Mouse (Mus musculus): ENCODE results near the gene Lsm11. TPM values are rescaled to one million over a fixed set of nuclear protein-coding genes. Genes with fewer than 3 reads are reported as not detected.
A peak's percentile ranks its signal among the peaks of the same experiment; 100 is the strongest.

Lsm11 gene
- polyA plus RNA-seq, 1 experiment from 2014 or later = 1.7 TPM

GRCm38 (mm10) chr11:45918836-45919235 lies 25.9 kb downstream of the Lsm11 start:
- no peak overlapping the region for H3K27ac ChIP-seq (ENCODE audit: low read length)
- no peaks in the 10 kb centered on the region for H3K27me3 ChIP-seq (ENCODE audit: control insufficient read depth, insufficient read depth, low read depth, low read length)
- H3K9me3 ChIP-seq (replicated peaks; ENCODE audit: control insufficient read depth, low read length) = no peaks in the 10 kb centered on the region
- 60% methylated on average over 4 of the region's 4 CpGs for WGBS (ENCODE audit: insufficient replicate concordance)
- no peak overlapping the region for H3K4me2 ChIP-seq (ENCODE audit: low read depth, low read length)
- H3K9ac ChIP-seq (ENCODE audit: low read depth, low read length) = no peak overlapping the region
- no peaks in the 10 kb centered on the region for H3K36me3 ChIP-seq (ENCODE audit: control insufficient read depth, insufficient read depth)
- ATAC-seq (ENCODE audit: low read depth) = no peak
- H3K4me1 ChIP-seq (ENCODE audit: control insufficient read depth, low read depth, low read length) = no peaks in the 10 kb centered on the region; the same call in 1 of the 2 replicates
- H3K4me3 ChIP-seq (ENCODE audit: low read depth, low read length) = no peak overlapping the region

GRCm38 (mm10) chr11:45918018-45918417 lies 26.7 kb downstream of the Lsm11 start:
- Histone ChIP-seq H3K4me1 (ENCODE audit: control insufficient read depth, low read depth, low read length) (no peaks in the 10 kb centered on the region; the same call in 1 of the 2 replicates), H3K4me2 (ENCODE audit: low read depth, low read length) (no peak overlapping the region), H3K27me3 (ENCODE audit: control insufficient read depth, insufficient read depth, low read depth, low read length) (no peaks in the 10 kb centered on the region), H3K4me3 (ENCODE audit: low read depth, low read length) (no peak overlapping the region), H3K9me3 (replicated peaks; ENCODE audit: control insufficient read depth, low read length) (no peaks in the 10 kb centered on the region), H3K27ac (ENCODE audit: low read length) (no peak overlapping the region), H3K36me3 (ENCODE audit: control insufficient read depth, insufficient read depth) (no peaks in the 10 kb centered on the region), H3K9ac (ENCODE audit: low read depth, low read length) (no peak overlapping the region)
- no peak for ATAC-seq (ENCODE audit: low read depth)
- 70% methylated on average over 6 of the region's 6 CpGs for WGBS (ENCODE audit: insufficient replicate concordance)

DNA sequence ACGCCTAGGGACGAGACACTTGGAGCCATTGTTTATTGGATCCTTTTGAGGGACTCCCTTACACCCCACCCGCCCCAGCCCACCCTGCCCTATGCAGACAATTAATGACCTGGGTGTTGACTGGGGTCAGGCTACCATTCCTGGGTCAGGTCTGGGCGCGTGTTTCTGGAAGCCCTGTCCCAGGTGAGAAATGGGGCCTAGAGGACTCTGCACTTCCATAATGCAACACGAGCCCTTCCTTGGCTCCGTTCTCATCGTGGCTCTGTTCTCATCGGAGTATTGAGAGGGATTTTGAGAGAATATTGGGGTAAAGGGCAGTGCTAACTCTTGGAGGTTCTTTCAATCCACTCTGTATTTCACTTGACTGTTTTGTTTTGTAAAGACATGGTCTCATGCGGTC lies 28.5 kb downstream of the Lsm11 start:
- peaks cover 7% of the 10 kb centered on the region for H3K36me3 ChIP-seq (ENCODE audit: control insufficient read depth, insufficient read depth)
- no peak for ATAC-seq (ENCODE audit: low read depth)
- H3K27me3 ChIP-seq (ENCODE audit: control insufficient read depth, insufficient read depth, low read depth, low read length) = no peaks in the 10 kb centered on the region
- H3K4me2 ChIP-seq (ENCODE audit: low read depth, low read length) = no peak overlapping the region
- H3K9ac ChIP-seq (ENCODE audit: low read depth, low read length) = no peak overlapping the region
- no peaks in the 10 kb centered on the region for H3K4me1 ChIP-seq (ENCODE audit: control insufficient read depth, low read depth, low read length)
- H3K4me3 ChIP-seq (ENCODE audit: low read depth, low read length) = no peak overlapping the region
- H3K9me3 ChIP-seq (replicated peaks; ENCODE audit: control insufficient read depth, low read length) = no peaks in the 10 kb centered on the region
- no peak overlapping the region for H3K27ac ChIP-seq (ENCODE audit: low read length)
- 78% methylated on average over 10 of the region's 10 CpGs for WGBS (ENCODE audit: insufficient replicate concordance)

- peaks cover 54% of the 10 kb centered on the region for H3K36me3 ChIP-seq (ENCODE audit: control insufficient read depth, insufficient read depth)
- ATAC-seq (ENCODE audit: low read depth) = no peak
- no peak overlapping the region for H3K4me3 ChIP-seq (ENCODE audit: low read depth, low read length)
- no peak overlapping the region for H3K9ac ChIP-seq (ENCODE audit: low read depth, low read length)
- no peak overlapping the region for H3K27ac ChIP-seq (ENCODE audit: low read length)
- H3K4me1 ChIP-seq (ENCODE audit: control insufficient read depth, low read depth, low read length) = peaks cover 9% of the 10 kb centered on the region
- H3K4me2 ChIP-seq (ENCODE audit: low read depth, low read length) = no peak overlapping the region
- no peaks in the 10 kb centered on the region for H3K9me3 ChIP-seq (replicated peaks; ENCODE audit: control insufficient read depth, low read length)
- H3K27me3 ChIP-seq (ENCODE audit: control insufficient read depth, insufficient read depth, low read depth, low read length) = no peaks in the 10 kb centered on the region
- WGBS (ENCODE audit: insufficient replicate concordance) = 93% methylated on average over 5 of the region's 5 CpGs
Measured at GRCm38 (mm10) chr11:45910701-45911100, 34.0 kb downstream of the Lsm11 start.

- Histone ChIP-seq H3K27me3 (ENCODE audit: control insufficient read depth, insufficient read depth, low read depth, low read length) (no peaks in the 10 kb centered on the region), H3K4me2 (ENCODE audit: low read depth, low read length) (no peak overlapping the region), H3K27ac (ENCODE audit: low read length) (no peak overlapping the region), H3K4me3 (ENCODE audit: low read depth, low read length) (no peak overlapping the region), H3K4me1 (ENCODE audit: control insufficient read depth, low read depth, low read length) (peaks cover 13% of the 10 kb centered on the region), H3K9me3 (replicated peaks; ENCODE audit: control insufficient read depth, low read length) (no peaks in the 10 kb centered on the region), H3K9ac (ENCODE audit: low read depth, low read length) (no peak overlapping the region), H3K36me3 (ENCODE audit: control insufficient read depth, insufficient read depth) (peaks cover 61% of the 10 kb centered on the region)
- 90% methylated on average over 7 of the region's 7 CpGs for WGBS (ENCODE audit: insufficient replicate concordance)
- no peak for ATAC-seq (ENCODE audit: low read depth)
Measured at GRCm38 (mm10) chr11:45908894-45909293, 35.8 kb downstream of the Lsm11 start.

DNA sequence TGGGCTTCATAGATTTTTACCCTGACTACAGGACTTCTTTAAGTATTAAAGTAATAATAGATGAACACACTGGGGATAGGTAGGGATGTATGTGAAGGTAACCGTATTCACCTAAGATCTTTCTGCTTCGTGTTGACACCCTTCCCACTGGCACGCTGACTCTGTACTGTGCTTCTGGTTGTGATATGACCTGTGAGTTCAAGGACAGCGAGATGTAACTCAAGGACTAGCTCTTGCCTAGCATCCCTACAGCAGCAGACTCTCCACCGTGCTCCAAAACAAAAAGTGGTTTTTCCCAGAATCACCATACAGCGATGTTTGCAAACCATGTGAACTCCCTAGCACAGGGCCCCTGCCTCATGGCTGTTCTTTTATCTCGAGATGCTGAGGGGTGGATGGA lies 36.7 kb downstream of the Lsm11 start:
- no peak for ATAC-seq (ENCODE audit: low read depth)
- no peak overlapping the region for H3K9ac ChIP-seq (ENCODE audit: low read depth, low read length)
- no peak overlapping the region for H3K4me3 ChIP-seq (ENCODE audit: low read depth, low read length)
- no peak overlapping the region for H3K4me2 ChIP-seq (ENCODE audit: low read depth, low read length)
- H3K27me3 ChIP-seq (ENCODE audit: control insufficient read depth, insufficient read depth, low read depth, low read length) = no peaks in the 10 kb centered on the region
- WGBS (ENCODE audit: insufficient replicate concordance) = 87% methylated on average over 7 of the region's 7 CpGs
- H3K36me3 ChIP-seq (ENCODE audit: control insufficient read depth, insufficient read depth) = peaks cover 67% of the 10 kb centered on the region
- H3K4me1 ChIP-seq (ENCODE audit: control insufficient read depth, low read depth, low read length) = peaks cover 13% of the 10 kb centered on the region
- no peaks in the 10 kb centered on the region for H3K9me3 ChIP-seq (replicated peaks; ENCODE audit: control insufficient read depth, low read length)
- H3K27ac ChIP-seq (ENCODE audit: low read length) = no peak overlapping the region

GRCm38 (mm10) chr11:45907301-45907700 lies 37.4 kb downstream of the Lsm11 start:
- Histone ChIP-seq H3K4me1 (ENCODE audit: control insufficient read depth, low read depth, low read length) (peaks cover 13% of the 10 kb centered on the region), H3K9me3 (replicated peaks; ENCODE audit: control insufficient read depth, low read length) (no peaks in the 10 kb centered on the region), H3K27ac (ENCODE audit: low read length) (no peak overlapping the region), H3K9ac (ENCODE audit: low read depth, low read length) (no peak overlapping the region), H3K27me3 (ENCODE audit: control insufficient read depth, insufficient read depth, low read depth, low read length) (no peaks in the 10 kb centered on the region), H3K36me3 (ENCODE audit: control insufficient read depth, insufficient read depth) (peaks cover 71% of the 10 kb centered on the region), H3K4me3 (ENCODE audit: low read depth, low read length) (no peak overlapping the region), H3K4me2 (ENCODE audit: low read depth, low read length) (no peak overlapping the region)
- no peak for ATAC-seq (ENCODE audit: low read depth)
- WGBS (ENCODE audit: insufficient replicate concordance) = 75% methylated on average over 5 of the region's 5 CpGs

DNA sequence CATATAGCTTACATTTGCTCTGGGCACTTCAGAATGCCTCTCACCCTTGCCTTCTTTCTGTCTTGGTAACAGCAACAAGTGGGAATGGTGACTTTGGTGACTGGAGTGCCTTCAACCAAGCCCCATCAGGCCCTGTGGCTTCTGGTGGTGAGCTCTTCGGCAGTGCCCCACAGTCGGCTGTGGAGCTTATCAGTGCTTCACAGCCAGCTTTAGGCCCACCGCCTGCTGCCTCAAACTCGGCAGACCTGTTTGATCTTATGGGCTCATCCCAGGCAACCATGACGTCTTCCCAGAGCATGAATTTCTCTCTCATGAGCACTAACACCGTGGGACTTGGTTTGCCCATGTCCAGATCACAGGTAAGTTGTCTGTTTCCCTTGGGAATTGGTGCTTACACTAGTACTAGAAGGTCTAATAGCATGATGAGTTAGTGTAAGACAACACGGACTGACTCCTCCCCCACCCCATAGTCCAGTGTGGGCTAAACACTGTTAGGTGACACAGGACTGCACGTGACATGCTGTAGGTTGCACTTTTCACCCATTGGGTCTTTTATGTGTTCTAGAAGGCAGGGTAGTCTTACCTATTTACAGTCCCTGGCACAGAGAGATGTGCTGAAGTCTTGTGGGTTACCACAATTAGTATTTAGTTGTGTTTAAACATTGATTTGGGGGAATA lies 38.5 kb downstream of the Lsm11 start:
- no peak overlapping the region for H3K9ac ChIP-seq (ENCODE audit: low read depth, low read length)
- H3K9me3 ChIP-seq (replicated peaks; ENCODE audit: control insufficient read depth, low read length) = no peaks in the 10 kb centered on the region
- peaks cover 70% of the 10 kb centered on the region for H3K36me3 ChIP-seq (ENCODE audit: control insufficient read depth, insufficient read depth)
- peak; percentile 88 for ATAC-seq (ENCODE audit: low read depth)
- H3K27ac ChIP-seq (ENCODE audit: low read length) = no peak overlapping the region
- H3K4me1 ChIP-seq (ENCODE audit: control insufficient read depth, low read depth, low read length) = peaks cover 13% of the 10 kb centered on the region
- H3K27me3 ChIP-seq (ENCODE audit: control insufficient read depth, insufficient read depth, low read depth, low read length) = no peaks in the 10 kb centered on the region
- no peak overlapping the region for H3K4me3 ChIP-seq (ENCODE audit: low read depth, low read length)
- WGBS (ENCODE audit: insufficient replicate concordance) = 33% methylated on average over 8 of the region's 8 CpGs
- H3K4me2 ChIP-seq (ENCODE audit: low read depth, low read length) = peak overlapping the region; percentile 14; the same call in 1 of the 2 replicates

DNA sequence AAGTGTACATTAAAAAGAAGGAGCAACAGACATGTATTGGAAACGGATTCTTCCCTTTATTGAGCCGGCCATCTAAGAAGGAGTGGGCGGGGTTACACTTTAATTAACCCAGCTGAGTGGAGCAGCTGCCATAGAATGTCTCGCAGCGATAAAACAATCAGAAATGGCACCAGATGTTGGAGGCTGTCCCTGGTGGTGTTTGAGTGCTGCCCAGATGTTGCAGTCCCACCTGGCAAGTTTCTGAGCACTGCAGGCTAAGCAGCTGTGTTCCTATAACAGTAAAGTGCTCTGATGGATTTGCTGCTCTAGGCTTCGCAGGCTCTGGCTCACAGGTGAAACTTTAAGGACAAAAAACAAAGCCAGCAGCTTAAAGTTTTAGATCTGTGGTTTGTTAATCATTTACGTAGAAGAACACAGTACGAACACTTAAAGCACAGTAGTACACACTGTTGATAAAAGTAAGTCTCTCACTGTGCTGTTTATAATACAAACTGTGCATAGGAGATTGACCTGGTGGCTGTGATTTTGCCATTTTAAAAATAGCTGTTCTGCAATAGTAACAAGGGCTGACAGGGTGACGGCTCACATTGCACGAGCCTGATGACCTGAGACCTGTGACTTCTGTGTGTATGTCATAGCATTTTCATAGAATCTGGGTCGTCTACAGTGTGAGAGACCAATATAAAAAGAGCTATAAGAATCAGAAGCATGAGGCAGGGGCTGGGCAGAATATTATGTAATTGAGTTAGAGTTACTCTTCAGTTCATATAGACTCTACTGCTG lies 44.3 kb downstream of the Lsm11 start:
- H3K27ac ChIP-seq (ENCODE audit: low read length) = no peak overlapping the region
- no peak overlapping the region for H3K4me2 ChIP-seq (ENCODE audit: low read depth, low read length)
- peaks cover 31% of the 10 kb centered on the region for H3K36me3 ChIP-seq (ENCODE audit: control insufficient read depth, insufficient read depth)
- no peak overlapping the region for H3K4me3 ChIP-seq (ENCODE audit: low read depth, low read length)
- 81% methylated on average over 11 of the region's 11 CpGs for WGBS (ENCODE audit: insufficient replicate concordance)
- peaks cover 3% of the 10 kb centered on the region for H3K4me1 ChIP-seq (ENCODE audit: control insufficient read depth, low read depth, low read length)
- no peaks in the 10 kb centered on the region for H3K9me3 ChIP-seq (replicated peaks; ENCODE audit: control insufficient read depth, low read length)
- no peaks in the 10 kb centered on the region for H3K27me3 ChIP-seq (ENCODE audit: control insufficient read depth, insufficient read depth, low read depth, low read length)
- H3K9ac ChIP-seq (ENCODE audit: low read depth, low read length) = no peak overlapping the region
- ATAC-seq (ENCODE audit: low read depth) = peak; percentile 70

Measured in liver, embryonic 16.5 days (tissue).